Mouse (Mus musculus): ENCODE results near the gene Lect2. TPM values are rescaled to one million over a fixed set of nuclear protein-coding genes. Genes with fewer than 3 reads are reported as not detected.

The Lect2 gene
- polyA plus RNA-seq, 2 experiments, result 29.8 to 57.7 TPM

DNA sequence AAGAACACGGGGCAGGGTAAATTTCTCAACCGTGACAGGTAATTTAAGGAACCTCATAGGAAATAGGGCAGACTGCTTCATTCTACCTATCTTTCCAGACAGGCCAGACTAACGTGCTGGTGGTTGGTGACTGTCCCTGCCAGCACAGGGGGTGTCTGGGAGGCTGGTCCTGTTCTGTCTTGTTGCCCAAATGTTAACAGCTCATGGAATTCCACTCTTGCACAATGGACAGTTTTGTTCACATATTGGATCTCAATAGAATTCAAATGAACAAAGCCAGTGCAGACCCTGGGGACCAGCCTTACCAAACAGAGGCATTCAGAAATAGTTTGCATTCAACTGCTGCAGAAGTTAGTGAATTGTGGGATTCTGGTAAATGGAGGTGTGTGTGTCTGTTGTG, 3.3 kb downstream of the Lect2 start:
- Histone ChIP-seq H3K36me3 (replicated peaks; ENCODE audit: control insufficient read depth, insufficient read depth, low read depth) (no peaks in the 10 kb centered on the region), H3K4me3 (ENCODE audit: insufficient read depth in 1 of 2, low read depth in 2 of 2, low read length in 2 of 2) (no peak overlapping the region), H3K27me3 (ENCODE audit: control insufficient read depth, insufficient read depth, low read length) (no peaks in the 10 kb centered on the region), H3K9ac (replicated peaks) (no peak overlapping the region), H3K4me1 (replicated peaks; ENCODE audit: control insufficient read depth in 2 of 2, insufficient read depth in 2 of 2, low read length in 1 of 2) (peaks cover 0 to 4% of the 10 kb centered on the region in 2 experiments; a peak in 1 of 4 replicates), H3K9me3 (ENCODE audit: control insufficient read depth, low read length) (no peaks in the 10 kb centered on the region), H3K4me2 (ENCODE audit: low read depth) (no peak overlapping the region), H3K27ac (no peak overlapping the region)
- no peak for DNase-seq (ENCODE audit: low read depth in 3 of 3, low spot score in 3 of 3)
- WGBS (ENCODE audit: insufficient replicate concordance), result 43% methylated on average over 3 of the region's 3 CpGs
- no peak for ATAC-seq (ENCODE audit: insufficient read depth)
- no peak for TF ChIP-seq CTCF (IDR thresholded peaks at IDR 0.05; ENCODE audit: low read depth)

DNA sequence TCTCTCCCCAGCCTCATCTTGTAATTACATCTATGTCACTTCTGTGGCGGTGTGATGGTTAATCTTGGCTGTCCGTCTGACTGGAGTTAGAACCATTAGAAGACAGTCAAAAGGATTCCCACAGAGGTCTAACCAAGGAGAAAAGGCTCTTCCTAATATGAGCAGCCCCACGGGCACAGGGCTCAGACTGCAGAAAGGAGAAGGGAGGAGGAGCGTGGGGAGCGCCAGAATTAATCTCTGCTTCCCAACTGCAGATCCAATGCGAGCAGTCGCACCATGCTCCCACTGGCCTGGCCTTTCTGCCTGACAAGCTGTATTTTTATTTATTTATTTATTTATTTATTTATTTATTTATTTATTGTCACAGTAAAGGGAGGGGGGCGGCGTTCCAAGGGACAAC, 4.5 kb downstream of the Lect2 start:
- no peak for DNase-seq (ENCODE audit: low read depth in 3 of 3, low spot score in 3 of 3)
- WGBS (ENCODE audit: insufficient replicate concordance), result 67% methylated on average over 9 of the region's 9 CpGs
- Histone ChIP-seq H3K36me3 (replicated peaks; ENCODE audit: control insufficient read depth, insufficient read depth, low read depth) (no peaks in the 10 kb centered on the region), H3K9me3 (ENCODE audit: control insufficient read depth, low read length) (no peaks in the 10 kb centered on the region), H3K27ac (no peak overlapping the region), H3K27me3 (ENCODE audit: control insufficient read depth, insufficient read depth, low read length) (no peaks in the 10 kb centered on the region), H3K4me3 (ENCODE audit: insufficient read depth in 1 of 2, low read depth in 2 of 2, low read length in 2 of 2) (no peak overlapping the region), H3K4me2 (ENCODE audit: low read depth) (no peak overlapping the region), H3K4me1 (replicated peaks; ENCODE audit: control insufficient read depth in 2 of 2, insufficient read depth in 2 of 2, low read length in 1 of 2) (no peaks in the 10 kb centered on the region), H3K9ac (replicated peaks) (no peak overlapping the region)
- ATAC-seq (ENCODE audit: insufficient read depth), result no peak
- TF ChIP-seq CTCF (IDR thresholded peaks at IDR 0.05; ENCODE audit: low read depth) (no peak), EP300 (IDR thresholded peaks at IDR 0.05; ENCODE audit: low read depth) (no peak)

DNA sequence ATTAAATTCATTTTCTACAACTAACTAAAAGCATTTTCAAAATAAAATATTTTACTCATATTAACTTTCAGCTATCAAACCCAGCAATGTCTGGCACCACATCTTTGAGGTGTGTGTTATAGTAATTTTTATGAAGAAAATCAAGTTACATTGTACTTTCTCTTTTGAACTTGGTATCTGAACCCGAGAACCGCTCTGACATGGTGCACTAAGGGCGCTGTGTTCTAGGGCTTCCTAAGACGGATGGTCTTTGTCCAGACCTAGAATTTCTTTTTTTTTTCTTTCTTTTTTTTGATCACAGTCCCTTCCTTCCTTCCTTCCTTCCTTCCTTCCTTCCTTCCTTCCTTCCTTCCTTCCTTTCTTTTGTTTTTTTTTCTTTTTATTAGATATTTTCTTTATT, 8.5 kb downstream of the Lect2 start:
- no peak for DNase-seq (ENCODE audit: low read depth in 3 of 3, low spot score in 3 of 3)
- no peak for ATAC-seq (ENCODE audit: insufficient read depth)
- H3K4me3 ChIP-seq (ENCODE audit: insufficient read depth in 1 of 2, low read depth in 2 of 2, low read length in 2 of 2), result no peak overlapping the region
- no peaks in the 10 kb centered on the region for H3K36me3 ChIP-seq (replicated peaks; ENCODE audit: control insufficient read depth, insufficient read depth, low read depth)
- no peak overlapping the region for H3K27ac ChIP-seq
- no peaks in the 10 kb centered on the region for H3K9me3 ChIP-seq (ENCODE audit: control insufficient read depth, low read length)
- H3K4me1 ChIP-seq (replicated peaks; ENCODE audit: control insufficient read depth in 2 of 2, insufficient read depth in 2 of 2, low read length in 1 of 2), result no peaks in the 10 kb centered on the region
- no peak overlapping the region for H3K9ac ChIP-seq (replicated peaks)
- TF ChIP-seq CTCF (IDR thresholded peaks at IDR 0.05; ENCODE audit: low read depth), result no peak
- TF ChIP-seq EP300 (IDR thresholded peaks at IDR 0.05; ENCODE audit: low read depth), result no peak
- no peaks in the 10 kb centered on the region for H3K27me3 ChIP-seq (ENCODE audit: control insufficient read depth, insufficient read depth, low read length)
- 68% methylated on average over 4 of the region's 4 CpGs for WGBS (ENCODE audit: insufficient replicate concordance)
- H3K4me2 ChIP-seq (ENCODE audit: low read depth), result no peak overlapping the region

DNA sequence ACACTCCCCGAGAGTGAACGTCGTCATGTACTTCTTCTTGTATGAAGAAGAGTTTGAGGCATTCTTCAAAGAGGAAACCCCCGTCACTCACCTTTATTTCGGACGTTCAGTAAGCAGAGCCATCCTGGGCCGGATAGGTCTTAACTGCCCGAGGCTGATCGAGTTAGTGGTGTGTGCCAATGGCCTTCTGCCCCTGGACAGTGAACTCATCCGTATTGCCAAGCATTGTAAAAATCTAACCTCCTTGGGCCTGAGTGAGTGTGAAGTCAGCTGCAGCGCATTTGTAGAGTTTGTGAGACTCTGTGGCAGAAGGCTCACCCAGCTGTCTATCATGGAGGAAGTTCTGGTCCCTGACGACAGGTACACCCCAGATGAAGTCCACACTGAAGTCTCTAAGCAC, 11.3 kb downstream of the Lect2 start:
- H3K9me3 ChIP-seq (ENCODE audit: control insufficient read depth, low read length), result no peaks in the 10 kb centered on the region
- no peaks in the 10 kb centered on the region for H3K4me1 ChIP-seq (replicated peaks; ENCODE audit: control insufficient read depth in 2 of 2, insufficient read depth in 2 of 2, low read length in 1 of 2)
- H3K4me2 ChIP-seq (ENCODE audit: low read depth), result no peak overlapping the region
- H3K4me3 ChIP-seq (ENCODE audit: insufficient read depth in 1 of 2, low read depth in 2 of 2, low read length in 2 of 2), result no peak overlapping the region
- TF ChIP-seq CTCF (IDR thresholded peaks at IDR 0.05; ENCODE audit: low read depth), result no peak
- ATAC-seq (ENCODE audit: insufficient read depth), result no peak
- no peak overlapping the region for H3K27ac ChIP-seq
- no peak overlapping the region for H3K9ac ChIP-seq (replicated peaks)
- no peaks in the 10 kb centered on the region for H3K36me3 ChIP-seq (replicated peaks; ENCODE audit: control insufficient read depth, insufficient read depth, low read depth)
- 66% methylated on average over 12 of the region's 12 CpGs for WGBS (ENCODE audit: insufficient replicate concordance)
- H3K27me3 ChIP-seq (ENCODE audit: control insufficient read depth, insufficient read depth, low read length), result no peaks in the 10 kb centered on the region
- DNase-seq (ENCODE audit: low read depth in 3 of 3, low spot score in 3 of 3), result no peak

DNA sequence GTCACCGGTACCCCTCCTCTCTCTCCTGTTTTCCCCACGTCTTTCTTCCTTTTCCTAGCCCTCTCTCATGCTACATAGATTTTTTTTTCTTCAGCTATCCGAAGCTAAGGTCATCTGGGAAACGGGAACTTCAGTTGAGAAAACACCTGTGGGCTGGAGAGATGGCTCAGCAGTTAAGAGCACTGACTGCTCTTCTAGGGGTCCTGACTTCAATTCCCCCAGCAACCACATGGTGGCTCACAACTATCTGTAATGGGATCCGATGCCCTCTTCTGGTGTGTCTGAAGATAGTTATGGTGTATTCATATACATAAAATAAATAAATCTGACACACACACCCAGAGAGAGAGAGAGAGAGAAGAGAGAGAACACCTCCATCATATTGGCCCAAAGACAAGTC, 12.7 kb downstream of the Lect2 start:
- no peaks in the 10 kb centered on the region for H3K4me1 ChIP-seq (replicated peaks; ENCODE audit: control insufficient read depth in 2 of 2, insufficient read depth in 2 of 2, low read length in 1 of 2)
- no peaks in the 10 kb centered on the region for H3K36me3 ChIP-seq (replicated peaks; ENCODE audit: control insufficient read depth, insufficient read depth, low read depth)
- H3K9me3 ChIP-seq (ENCODE audit: control insufficient read depth, low read length), result no peaks in the 10 kb centered on the region
- no peak overlapping the region for H3K9ac ChIP-seq (replicated peaks)
- ATAC-seq (ENCODE audit: insufficient read depth) (no peak), DNase-seq (ENCODE audit: low read depth in 3 of 3, low spot score in 3 of 3) (no peak)
- WGBS (ENCODE audit: insufficient replicate concordance), result 60% methylated on average over 5 of the region's 5 CpGs
- no peak overlapping the region for H3K4me2 ChIP-seq (ENCODE audit: low read depth)
- no peak for TF ChIP-seq EP300 (IDR thresholded peaks at IDR 0.05; ENCODE audit: low read depth)
- TF ChIP-seq CTCF (IDR thresholded peaks at IDR 0.05; ENCODE audit: low read depth), result no peak
- no peak overlapping the region for H3K4me3 ChIP-seq (ENCODE audit: insufficient read depth in 1 of 2, low read depth in 2 of 2, low read length in 2 of 2)
- H3K27me3 ChIP-seq (ENCODE audit: control insufficient read depth, insufficient read depth, low read length), result no peaks in the 10 kb centered on the region
- no peak overlapping the region for H3K27ac ChIP-seq

DNA sequence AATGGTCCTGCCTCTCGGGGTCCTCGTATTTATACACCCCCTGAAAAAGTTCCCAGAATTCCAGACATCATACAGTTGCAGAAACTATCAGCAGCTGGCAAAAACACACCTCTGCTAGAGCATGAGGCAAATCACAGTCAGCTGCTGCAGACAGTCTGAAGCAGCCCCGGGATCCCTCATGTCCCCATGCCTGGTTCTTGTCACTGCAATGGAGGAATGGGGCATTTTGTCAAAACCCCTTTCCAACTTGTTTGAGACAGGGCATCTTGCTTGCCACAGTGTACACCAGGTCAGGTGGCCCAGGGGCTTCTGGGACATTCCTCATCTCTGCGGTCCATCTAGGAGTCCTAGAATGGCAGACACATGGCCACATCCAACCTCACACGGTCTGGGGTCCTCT, 13.4 kb downstream of the Lect2 start:
- Histone ChIP-seq H3K36me3 (replicated peaks; ENCODE audit: control insufficient read depth, insufficient read depth, low read depth) (no peaks in the 10 kb centered on the region), H3K4me3 (ENCODE audit: insufficient read depth in 1 of 2, low read depth in 2 of 2, low read length in 2 of 2) (no peak overlapping the region), H3K4me1 (replicated peaks; ENCODE audit: control insufficient read depth in 2 of 2, insufficient read depth in 2 of 2, low read length in 1 of 2) (no peaks in the 10 kb centered on the region), H3K27ac (no peak overlapping the region), H3K27me3 (ENCODE audit: control insufficient read depth, insufficient read depth, low read length) (no peaks in the 10 kb centered on the region), H3K4me2 (ENCODE audit: low read depth) (no peak overlapping the region), H3K9me3 (ENCODE audit: control insufficient read depth, low read length) (no peaks in the 10 kb centered on the region), H3K9ac (replicated peaks) (no peak overlapping the region)
- WGBS (ENCODE audit: insufficient replicate concordance), result 62% methylated on average over 5 of the region's 5 CpGs
- no peak for DNase-seq (ENCODE audit: low read depth in 3 of 3, low spot score in 3 of 3)
- no peak for ATAC-seq (ENCODE audit: insufficient read depth)
- no peak for TF ChIP-seq EP300 (IDR thresholded peaks at IDR 0.05; ENCODE audit: low read depth)
- TF ChIP-seq CTCF (IDR thresholded peaks at IDR 0.05; ENCODE audit: low read depth), result no peak
